Mouse (Mus musculus) megakaryocyte-erythroid progenitor cell, adult 5-6 weeks (primary cell): ENCODE measurements around the gene Gdi2. TPM values are rescaled to one million over a fixed set of nuclear protein-coding genes. Genes with fewer than 3 reads are reported as not detected.
"Not testable (repeated sequence)": the region's sequence is repeated elsewhere in the genome, so short reads cannot be mapped to it uniquely, and the experiment has no call there.

Source experiments
- ATAC-seq: replicated peaks from 2 replicates; pipeline ENCODE4 v1.8.0; 2016; ENCODE audit warnings: mild to moderate bottlenecking, inconsistent platforms; ENCODE audit not compliant: severe bottlenecking, poor library complexity, low FRiP score, low TSS enrichment
- total RNA-seq, 2 experiments: library from RNA; stranded (forward) in 1 of 2; stranded (reverse) in 1 of 2; fragments of 200-1000, 215-1000 nt in 1 of 2; fragments of >200 nt in 1 of 2; fragmentation: Nextera tagmentation in 1 of 2; gene quantifications; 2 replicates each; pipeline ENCODE4 v1.2.3; 2014 to 2017

Gdi2 gene
- total RNA-seq (2014; fragmentation: Nextera tagmentation): 267 and 287 TPM in 2 replicates
- total RNA-seq (2017): 384 and 417 TPM in 2 replicates

GRCm38 (mm10) chr13:3537594-3538222 is at the start of gene Gdi2:
Gdi2 (plus strand) TSS chr13:3538063.
- ATAC-seq: peak; percentile 96

GRCm38 (mm10) chr13:3495526-3495925 is 42.3 kb upstream of the Gdi2 start:
- no peak for ATAC-seq

GRCm38 (mm10) chr13:3501014-3501413 is 36.8 kb upstream of the Gdi2 start:
- ATAC-seq: not testable (repeated sequence)

- ATAC-seq: peak; percentile 85
Observed at GRCm38 (mm10) chr13:3515351-3515750, 22.5 kb upstream of the Gdi2 start.

GRCm38 (mm10) chr13:3519357-3519756 is 18.5 kb upstream of the Gdi2 start:
- ATAC-seq: not testable (repeated sequence)

- ATAC-seq: not testable (repeated sequence)
Observed at GRCm38 (mm10) chr13:3519994-3520393, 17.9 kb upstream of the Gdi2 start.

GRCm38 (mm10) chr13:3523459-3523858 is 14.4 kb upstream of the Gdi2 start:
- no peak for ATAC-seq

GRCm38 (mm10) chr13:3523946-3524345 is 13.9 kb upstream of the Gdi2 start:
- no peak for ATAC-seq

- no peak for ATAC-seq
Observed at GRCm38 (mm10) chr13:3525611-3526051, 12.2 kb upstream of the Gdi2 start.

- ATAC-seq: peak; percentile 51; the same call in 1 of the 2 replicates
Observed at GRCm38 (mm10) chr13:3526328-3526727, 11.5 kb upstream of the Gdi2 start.

GRCm38 (mm10) chr13:3530451-3530850 is 7.4 kb upstream of the Gdi2 start:
- peak; percentile 19; the same call in 1 of the 2 replicates for ATAC-seq

- ATAC-seq: not testable (repeated sequence)
Observed at GRCm38 (mm10) chr13:3531176-3531575, 6.7 kb upstream of the Gdi2 start.

GRCm38 (mm10) chr13:3531692-3532320 is 6.1 kb upstream of the Gdi2 start:
- peak; percentile 66; the same call in 1 of the 2 replicates for ATAC-seq

- ATAC-seq: 0 out of 2 replicates have a peak, but pooled peaks have one; percentile 20
Observed at GRCm38 (mm10) chr13:3532451-3532850, 5.4 kb upstream of the Gdi2 start.

- ATAC-seq: no peak
Observed at GRCm38 (mm10) chr13:3534146-3534545, 3.7 kb upstream of the Gdi2 start.

GRCm38 (mm10) chr13:3538223-3538968 is 533 bp downstream of the Gdi2 start:
- peak; percentile 27 for ATAC-seq

- no peak for ATAC-seq
Observed at GRCm38 (mm10) chr13:3538969-3539562, 1.2 kb downstream of the Gdi2 start.

- no peak for ATAC-seq
Observed at GRCm38 (mm10) chr13:3540166-3540565, 2.3 kb downstream of the Gdi2 start.

- ATAC-seq: no peak
Observed at GRCm38 (mm10) chr13:3541159-3541782, 3.4 kb downstream of the Gdi2 start.
